Mouse (Mus musculus): ENCODE results near the gene Txndc9. TPM values are rescaled to one million over a fixed set of nuclear protein-coding genes. Genes with fewer than 3 reads are reported as not detected.

Gene Txndc9
- polyA plus RNA-seq, 1 experiment from 2014 or later: 103 TPM

- 97% methylated on average over 2 of the region's 2 CpGs for WGBS
- no peaks in the 10 kb centered on the region for H3K9me3 ChIP-seq (ENCODE audit: control insufficient read depth)
Observed at GRCm38 (mm10) chr1:38014551-38015203, 17.0 kb upstream of the Txndc9 start.

GRCm38 (mm10) chr1:38012509-38012908 lies 14.8 kb upstream of the Txndc9 start:
- ATAC-seq: no peak
- no peak overlapping the region for H3K9ac ChIP-seq (ENCODE audit: low read depth, low read length)
- H3K36me3 ChIP-seq (ENCODE audit: control insufficient read depth, insufficient read depth): no peaks in the 10 kb centered on the region
- no peaks in the 10 kb centered on the region for H3K9me3 ChIP-seq (ENCODE audit: control insufficient read depth)
- no peak overlapping the region for H3K4me2 ChIP-seq (replicated peaks; ENCODE audit: low read depth)
- H3K4me3 ChIP-seq (ENCODE audit: low read depth, low read length): no peak overlapping the region
- 0 out of 2 replicates have a peak, but pooled peaks cover 4% of the 10 kb centered on the region for H3K4me1 ChIP-seq (replicated peaks; ENCODE audit: control insufficient read depth, insufficient read depth, low read length)
- no peaks in the 10 kb centered on the region for H3K27me3 ChIP-seq (replicated peaks; ENCODE audit: control insufficient read depth, insufficient read depth, low read length)
- H3K27ac ChIP-seq (ENCODE audit: low read depth, low read length): no peak overlapping the region
- no peak for TF ChIP-seq CTCF (IDR thresholded peaks at IDR 0.05; ENCODE audit: low read depth)

More at GRCm38 (mm10) chr1:38014551-38015203, 17.0 kb upstream of the Txndc9 start:
- Histone ChIP-seq H3K27ac (ENCODE audit: low read depth, low read length) (no peak overlapping the region), H3K27me3 (replicated peaks; ENCODE audit: control insufficient read depth, insufficient read depth, low read length) (no peaks in the 10 kb centered on the region), H3K4me1 (replicated peaks; ENCODE audit: control insufficient read depth, insufficient read depth, low read length) (0 out of 2 replicates have a peak, but pooled peaks cover 4% of the 10 kb centered on the region), H3K4me2 (replicated peaks; ENCODE audit: low read depth) (no peak overlapping the region), H3K9ac (ENCODE audit: low read depth, low read length) (no peak overlapping the region), H3K4me3 (ENCODE audit: low read depth, low read length) (no peak overlapping the region), H3K36me3 (ENCODE audit: control insufficient read depth, insufficient read depth) (peaks cover 15% of the 10 kb centered on the region)
- no peak for ATAC-seq
- TF ChIP-seq CTCF (IDR thresholded peaks at IDR 0.05; ENCODE audit: low read depth): no peak

GRCm38 (mm10) chr1:38012104-38012503 lies 14.4 kb upstream of the Txndc9 start:
- Histone ChIP-seq H3K4me2 (replicated peaks; ENCODE audit: low read depth) (no peak overlapping the region), H3K4me1 (replicated peaks; ENCODE audit: control insufficient read depth, insufficient read depth, low read length) (0 out of 2 replicates have a peak, but pooled peaks cover 4% of the 10 kb centered on the region), H3K27ac (ENCODE audit: low read depth, low read length) (no peak overlapping the region), H3K9ac (ENCODE audit: low read depth, low read length) (no peak overlapping the region), H3K4me3 (ENCODE audit: low read depth, low read length) (no peak overlapping the region), H3K9me3 (ENCODE audit: control insufficient read depth) (no peaks in the 10 kb centered on the region), H3K27me3 (replicated peaks; ENCODE audit: control insufficient read depth, insufficient read depth, low read length) (no peaks in the 10 kb centered on the region), H3K36me3 (ENCODE audit: control insufficient read depth, insufficient read depth) (no peaks in the 10 kb centered on the region)
- TF ChIP-seq CTCF (IDR thresholded peaks at IDR 0.05; ENCODE audit: low read depth): no peak
- WGBS: 89% methylated on average over 3 of the region's 3 CpGs
- ATAC-seq: no peak

- 76% methylated on average over 6 of the region's 6 CpGs for WGBS
- Histone ChIP-seq H3K9me3 (ENCODE audit: control insufficient read depth) (no peaks in the 10 kb centered on the region), H3K4me2 (replicated peaks; ENCODE audit: low read depth) (no peak overlapping the region), H3K36me3 (ENCODE audit: control insufficient read depth, insufficient read depth) (no peaks in the 10 kb centered on the region), H3K9ac (ENCODE audit: low read depth, low read length) (no peak overlapping the region), H3K4me3 (ENCODE audit: low read depth, low read length) (no peak overlapping the region), H3K4me1 (replicated peaks; ENCODE audit: control insufficient read depth, insufficient read depth, low read length) (0 out of 2 replicates have a peak, but pooled peaks cover 4% of the 10 kb centered on the region), H3K27me3 (replicated peaks; ENCODE audit: control insufficient read depth, insufficient read depth, low read length) (no peaks in the 10 kb centered on the region), H3K27ac (ENCODE audit: low read depth, low read length) (no peak overlapping the region; the same call in 1 of the 2 replicates)
- ATAC-seq: no peak
- no peak for TF ChIP-seq CTCF (IDR thresholded peaks at IDR 0.05; ENCODE audit: low read depth)
Observed at GRCm38 (mm10) chr1:38011647-38012046, 14.0 kb upstream of the Txndc9 start.

- WGBS: 52% methylated on average over 3 of the region's 3 CpGs
- H3K4me1 ChIP-seq (replicated peaks; ENCODE audit: control insufficient read depth, insufficient read depth, low read length): no peaks in the 10 kb centered on the region
- H3K9ac ChIP-seq (ENCODE audit: low read depth, low read length): no peak overlapping the region
- H3K36me3 ChIP-seq (ENCODE audit: control insufficient read depth, insufficient read depth): no peaks in the 10 kb centered on the region
- H3K9me3 ChIP-seq (ENCODE audit: control insufficient read depth): no peaks in the 10 kb centered on the region
- no peaks in the 10 kb centered on the region for H3K27me3 ChIP-seq (replicated peaks; ENCODE audit: control insufficient read depth, insufficient read depth, low read length)
- H3K27ac ChIP-seq (ENCODE audit: low read depth, low read length): no peak overlapping the region
- TF ChIP-seq CTCF (IDR thresholded peaks at IDR 0.05; ENCODE audit: low read depth): no peak
- ATAC-seq: no peak
- no peak overlapping the region for H3K4me3 ChIP-seq (ENCODE audit: low read depth, low read length)
- no peak overlapping the region for H3K4me2 ChIP-seq (replicated peaks; ENCODE audit: low read depth)
Observed at GRCm38 (mm10) chr1:38006741-38007140, 9.0 kb upstream of the Txndc9 start.

- Histone ChIP-seq H3K9ac (ENCODE audit: low read depth, low read length) (no peak overlapping the region), H3K27ac (ENCODE audit: low read depth, low read length) (no peak overlapping the region), H3K9me3 (ENCODE audit: control insufficient read depth) (no peaks in the 10 kb centered on the region), H3K27me3 (replicated peaks; ENCODE audit: control insufficient read depth, insufficient read depth, low read length) (no peaks in the 10 kb centered on the region), H3K4me3 (ENCODE audit: low read depth, low read length) (no peak overlapping the region), H3K36me3 (ENCODE audit: control insufficient read depth, insufficient read depth) (no peaks in the 10 kb centered on the region), H3K4me1 (replicated peaks; ENCODE audit: control insufficient read depth, insufficient read depth, low read length) (peaks cover 4% of the 10 kb centered on the region; the same call in 1 of the 2 replicates), H3K4me2 (replicated peaks; ENCODE audit: low read depth) (no peak overlapping the region)
- no peak for TF ChIP-seq CTCF (IDR thresholded peaks at IDR 0.05; ENCODE audit: low read depth)
- 85% methylated on average over 3 of the region's 3 CpGs for WGBS
- no peak for ATAC-seq
Observed at GRCm38 (mm10) chr1:38003046-38003445, 5.4 kb upstream of the Txndc9 start.
